Mouse (Mus musculus): ENCODE measurements around the gene Yif1b.

Yif1b gene

DNA sequence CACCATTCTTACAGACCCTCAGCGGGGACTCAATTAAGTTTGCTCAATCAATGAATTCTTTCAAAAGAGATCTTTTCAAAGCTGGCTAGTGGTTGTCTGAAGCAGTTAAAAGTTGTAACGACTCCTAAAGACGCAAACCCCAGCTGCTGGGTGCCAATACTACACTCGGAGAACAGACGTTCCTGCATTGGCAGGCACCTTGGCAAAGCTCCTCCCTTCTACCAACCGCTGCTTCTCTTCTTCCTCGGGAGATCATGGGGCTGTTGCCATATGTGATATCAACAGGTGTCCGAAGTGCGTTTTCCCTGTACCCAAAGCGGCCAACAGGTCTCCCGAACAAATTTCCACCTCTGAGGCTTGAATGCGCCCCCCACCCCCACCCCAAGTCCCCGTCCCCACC is 42.7 kb downstream of the Yif1b start:
- no peak for DNase-seq (ENCODE audit: inconsistent ontology term)

DNA sequence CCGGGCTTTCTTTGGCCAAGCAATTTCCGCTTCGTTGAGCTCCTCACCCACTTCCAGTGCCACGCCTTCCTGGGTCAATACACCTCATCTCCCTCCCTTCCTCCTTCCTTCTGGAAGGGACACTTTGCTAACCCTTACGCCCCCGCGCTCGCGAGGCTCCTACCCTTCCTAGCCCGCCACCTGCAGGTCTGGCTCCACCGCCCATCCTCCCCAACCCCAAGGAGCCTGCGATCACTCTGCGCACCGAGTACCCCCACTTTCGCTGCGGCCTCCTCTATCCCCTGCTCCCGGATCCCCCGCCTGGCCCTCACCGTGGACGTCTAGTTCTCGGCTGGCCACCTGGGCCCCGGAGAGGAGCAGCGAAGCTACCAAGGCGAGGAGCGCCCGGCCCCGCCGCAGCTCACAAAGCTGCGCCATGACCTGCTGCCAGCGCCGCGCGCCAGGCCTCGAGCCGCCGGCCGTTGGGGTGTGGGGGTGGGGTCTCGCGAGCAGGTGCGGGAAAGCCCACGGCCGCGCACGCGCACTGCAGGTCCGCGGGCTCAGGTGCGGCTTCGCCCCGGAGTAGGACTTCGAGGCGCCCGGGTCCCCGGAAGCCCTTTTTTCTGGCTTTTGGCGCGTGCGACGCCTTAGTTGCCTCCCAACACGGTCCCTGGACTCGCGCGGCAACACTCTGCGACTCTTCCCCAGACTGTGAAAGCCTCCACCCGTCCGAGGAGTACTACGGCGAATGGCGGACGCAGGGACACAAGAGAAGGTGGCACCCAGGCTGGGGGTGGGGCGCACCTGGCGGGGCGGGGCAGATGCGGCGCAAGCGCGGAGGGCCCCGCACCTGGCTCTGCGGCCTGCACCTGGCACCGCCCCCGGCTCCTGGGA is 43.3 kb downstream of the Yif1b start, which contains the start of gene Spint2:
TSS of gene Spint2 (minus strand) at position 712 of the 873 bp plus-strand sequence.
- DNase-seq (ENCODE audit: inconsistent ontology term), result peak; percentile 77

DNA sequence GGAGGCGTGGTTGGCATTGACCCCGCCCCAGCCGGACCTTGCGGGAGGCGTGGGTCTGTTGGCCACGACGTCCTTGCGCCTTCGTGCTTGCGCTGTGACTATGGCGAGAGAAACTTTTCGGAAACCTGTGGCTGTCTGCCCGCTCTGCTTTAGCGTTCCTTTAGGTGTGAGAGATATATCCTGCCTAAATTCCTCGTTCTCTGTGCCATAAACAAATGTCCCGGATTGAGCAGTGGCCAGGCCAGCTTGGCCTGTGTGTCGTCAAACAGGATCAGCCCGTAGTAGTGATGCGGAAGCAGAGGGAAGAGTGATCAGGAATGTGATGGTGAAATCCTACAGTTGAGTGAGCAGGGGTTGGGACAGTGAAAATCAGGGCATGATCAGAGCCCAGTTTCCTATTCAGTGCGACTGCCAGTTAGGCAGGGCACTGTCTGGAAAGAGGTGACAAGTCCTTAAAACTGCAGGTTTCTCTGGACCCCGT is 44.0 kb downstream of the Yif1b start:
- DNase-seq (ENCODE audit: inconsistent ontology term), result peak; percentile 71

GRCm38 (mm10) chr7:29283876-29284275 is 45.7 kb downstream of the Yif1b start:
- no peak for DNase-seq (ENCODE audit: inconsistent ontology term)

DNA sequence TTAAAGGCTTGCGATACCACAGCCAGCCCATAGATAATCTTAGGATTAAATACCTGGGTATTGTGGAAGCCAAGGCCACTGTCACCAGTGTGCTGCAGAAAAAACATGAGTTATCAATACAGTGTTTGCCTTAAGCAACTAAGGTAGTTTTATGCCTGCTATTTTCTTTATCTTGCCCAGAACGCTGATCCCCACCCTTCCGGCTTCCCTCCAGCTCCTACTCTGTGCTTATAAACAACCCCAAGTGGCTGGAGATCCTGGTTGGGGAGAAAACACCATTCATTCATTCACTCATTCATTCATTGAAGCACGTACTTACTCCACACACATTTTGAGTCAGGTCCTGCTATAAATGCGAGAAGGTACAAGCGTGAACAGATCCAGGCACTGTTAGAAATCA is 46.4 kb downstream of the Yif1b start:
- DNase-seq (ENCODE audit: inconsistent ontology term), result no peak

GRCm38 (mm10) chr7:29287481-29287880 is 49.4 kb downstream of the Yif1b start:
- DNase-seq (ENCODE audit: inconsistent ontology term), result no peak

GRCm38 (mm10) chr7:29288079-29288478 is 50.0 kb downstream of the Yif1b start:
- no peak for DNase-seq (ENCODE audit: inconsistent ontology term)

GRCm38 (mm10) chr7:29288942-29289638 is 51.0 kb downstream of the Yif1b start, which contains the start of gene Ppp1r14a:
Gene Ppp1r14a (plus strand): TSS chr7:29289308.
- peak; percentile 63 for DNase-seq (ENCODE audit: inconsistent ontology term)

GRCm38 (mm10) chr7:29289856-29290255 is 51.7 kb downstream of the Yif1b start:
- DNase-seq (ENCODE audit: inconsistent ontology term), result no peak

DNA sequence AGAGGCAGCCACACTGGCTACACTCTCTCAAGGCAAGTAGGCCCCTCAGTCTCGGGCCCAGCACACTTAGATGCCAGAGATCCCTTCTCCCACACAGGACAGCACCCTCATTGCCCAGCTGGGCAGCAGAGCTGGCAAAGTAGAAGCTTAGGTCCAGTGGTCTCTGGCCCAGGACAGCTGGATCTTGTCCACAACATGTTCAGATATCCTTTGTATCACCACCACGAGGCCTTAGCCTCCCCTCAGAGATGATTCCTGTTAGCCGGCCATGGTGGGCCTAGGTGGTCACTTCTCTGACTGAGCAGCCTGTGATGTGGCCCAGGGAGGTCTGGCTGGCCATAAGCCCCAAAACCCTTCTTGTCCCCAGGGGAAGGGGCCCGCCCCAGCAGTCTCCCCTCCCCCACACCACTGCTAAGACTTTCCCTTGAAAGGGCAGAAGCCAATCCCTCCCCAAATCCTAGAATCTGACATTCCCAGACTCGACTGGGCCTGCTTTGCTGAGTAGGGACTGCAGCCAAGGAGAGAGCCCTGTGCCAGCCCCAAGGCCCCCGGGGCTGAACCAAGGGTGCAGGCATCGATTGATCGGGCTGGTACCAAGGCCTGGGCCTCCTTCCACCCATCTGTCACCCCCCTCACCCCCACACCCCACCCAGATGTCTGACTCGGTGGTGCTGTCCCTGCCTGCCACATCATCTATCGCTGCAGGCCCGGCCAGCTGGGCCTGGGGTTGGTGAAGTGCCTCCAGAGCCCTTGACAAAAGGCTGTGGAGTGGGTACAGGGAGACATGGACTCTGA is 52.8 kb downstream of the Yif1b start:
- DNase-seq (ENCODE audit: inconsistent ontology term), result no peak

DNA sequence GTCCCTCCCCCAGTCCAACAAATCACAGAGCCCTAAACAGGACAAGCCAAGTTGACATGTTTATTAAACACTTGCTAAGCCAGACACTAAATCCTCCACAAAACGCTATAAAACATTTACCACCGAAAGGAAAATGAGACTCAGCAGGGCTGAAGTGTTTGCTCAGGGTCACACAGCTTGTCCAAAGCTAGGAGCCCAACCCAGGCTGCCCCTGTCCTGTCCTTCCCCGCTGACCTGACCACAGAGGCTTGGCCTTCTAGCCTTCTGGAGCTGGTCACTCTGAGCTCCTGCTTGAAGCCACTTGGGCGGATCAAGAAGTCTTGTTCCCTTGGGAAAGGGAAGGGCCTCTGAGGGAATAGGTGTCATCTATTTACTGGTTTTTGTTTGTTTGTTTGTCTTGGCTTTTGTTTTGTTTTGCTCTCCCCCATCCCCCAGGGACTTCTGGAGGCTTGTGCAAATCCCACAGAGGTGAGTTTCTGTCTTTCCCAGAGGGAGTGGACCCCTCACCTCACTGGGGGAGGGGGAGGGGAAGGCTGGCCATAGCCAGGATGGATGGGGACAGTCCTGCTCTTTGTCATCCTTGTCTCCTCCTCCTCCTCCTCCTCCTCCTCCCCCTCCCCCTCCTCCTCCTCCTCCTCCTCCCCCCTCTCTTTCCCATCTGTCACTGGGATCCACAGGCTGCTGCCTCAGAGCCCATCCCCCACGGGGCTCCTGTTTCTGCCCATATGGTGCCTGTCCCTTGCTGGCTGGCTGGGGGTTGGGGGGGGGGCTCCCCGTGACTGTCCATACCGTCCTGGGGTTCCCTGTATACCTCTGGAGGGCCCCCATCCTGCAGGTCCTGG is 53.7 kb downstream of the Yif1b start:
- DNase-seq (ENCODE audit: inconsistent ontology term), result no peak

DNA sequence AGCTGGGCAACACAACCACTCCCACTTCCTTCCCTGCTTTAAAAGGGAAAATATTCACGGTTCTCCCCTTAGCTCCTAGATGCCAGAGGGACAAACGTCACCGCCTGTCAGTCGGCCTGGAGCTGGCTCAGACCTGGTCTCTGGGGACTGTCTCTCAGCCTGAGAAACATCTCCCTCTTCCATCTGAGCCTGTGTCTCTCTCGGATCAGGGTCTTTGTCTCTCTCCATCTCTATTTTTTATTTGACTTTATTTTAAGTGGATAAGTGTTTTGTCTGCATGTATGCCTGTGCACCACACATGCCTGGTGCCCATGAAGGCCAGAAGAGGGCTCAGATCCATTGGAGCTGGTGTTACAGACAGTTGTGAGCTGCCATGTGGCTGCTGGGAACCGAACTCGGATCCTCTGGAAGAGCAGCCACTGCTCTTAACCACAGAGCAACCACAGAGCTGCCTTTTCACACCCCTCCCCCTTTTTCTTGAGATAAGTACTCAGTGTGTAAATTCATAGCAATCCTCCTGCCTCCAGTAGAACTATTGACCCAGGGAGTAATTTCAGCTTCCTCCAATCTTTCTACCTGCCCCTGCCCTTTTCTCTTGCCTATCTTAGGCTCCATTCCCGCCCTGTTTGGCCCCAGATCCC is 54.4 kb downstream of the Yif1b start:
- DNase-seq (ENCODE audit: inconsistent ontology term), result no peak

GRCm38 (mm10) chr7:29293131-29294065 is 55.3 kb downstream of the Yif1b start:
- no peak for DNase-seq (ENCODE audit: inconsistent ontology term)

GRCm38 (mm10) chr7:29294111-29294761 is 56.1 kb downstream of the Yif1b start:
- no peak for DNase-seq (ENCODE audit: inconsistent ontology term)

- DNase-seq (ENCODE audit: inconsistent ontology term), result no peak
Observed at GRCm38 (mm10) chr7:29295861-29296647, 57.9 kb downstream of the Yif1b start.

- DNase-seq (ENCODE audit: inconsistent ontology term), result peak; percentile 61
Observed at GRCm38 (mm10) chr7:29296998-29297397, 58.9 kb downstream of the Yif1b start.
